Mouse (Mus musculus): Measurements from ENCODE around the gene Ntsr2. TPM values are rescaled to one million over a fixed set of nuclear protein-coding genes. Genes with fewer than 3 reads are reported as not detected.

The Ntsr2 gene
- 0.24 and 0.52 TPM in 2 replicates for polyA plus RNA-seq (2015; fragmentation: Nextera tagmentation; extraction: Ambion mirVana)

DNA sequence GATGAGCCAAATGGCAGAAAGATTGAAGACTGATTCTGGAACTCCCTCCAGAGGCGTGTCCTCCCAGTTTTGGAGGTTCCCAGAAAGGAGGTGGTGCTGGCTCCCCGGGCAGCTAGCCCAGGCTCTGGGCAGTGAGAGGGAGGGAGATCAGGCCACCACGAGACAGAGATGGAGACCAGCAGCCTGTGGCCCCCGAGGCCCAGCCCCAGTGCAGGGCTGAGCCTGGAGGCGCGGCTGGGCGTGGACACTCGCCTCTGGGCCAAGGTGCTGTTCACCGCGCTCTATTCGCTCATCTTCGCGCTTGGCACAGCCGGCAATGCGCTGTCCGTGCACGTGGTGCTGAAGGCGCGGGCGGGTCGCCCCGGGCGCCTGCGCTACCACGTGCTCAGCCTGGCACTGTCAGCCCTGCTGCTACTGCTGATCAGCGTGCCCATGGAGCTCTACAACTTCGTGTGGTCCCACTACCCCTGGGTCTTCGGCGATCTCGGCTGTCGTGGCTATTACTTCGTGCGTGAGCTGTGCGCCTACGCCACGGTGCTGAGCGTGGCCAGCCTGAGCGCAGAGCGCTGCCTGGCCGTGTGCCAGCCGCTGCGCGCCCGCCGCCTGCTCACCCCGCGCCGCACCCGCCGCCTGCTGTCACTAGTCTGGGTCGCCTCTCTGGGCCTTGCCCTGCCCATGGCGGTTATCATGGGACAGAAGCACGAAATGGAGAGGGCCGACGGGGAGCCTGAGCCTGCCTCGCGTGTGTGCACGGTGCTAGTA is at the start of gene Ntsr2:
Ntsr2 (plus strand) TSS at position 51 of the 762 bp plus-strand sequence.
- H3K36me3 ChIP-seq (ENCODE audit: control insufficient read depth, insufficient read depth, low read length) = no peaks in the 10 kb centered on the region
- H3K4me3 ChIP-seq (ENCODE audit: low read length) = peak within 1 kb of the TSS; percentile 36
- 5% methylated on average over 58 of the region's 58 CpGs for WGBS
- peaks cover 18% of the 10 kb centered on the region for H3K27me3 ChIP-seq (ENCODE audit: control insufficient read depth, insufficient read depth, low read depth, low read length)
- peaks cover 4% of the 10 kb centered on the region for H3K4me1 ChIP-seq (replicated peaks; ENCODE audit: control insufficient read depth, insufficient read depth, low read length)
- peak; percentile 93 for ATAC-seq (ENCODE audit: low read depth)
- H3K27ac ChIP-seq (ENCODE audit: low read length) = no peak within 1 kb of the TSS
- peak within 1 kb of the TSS; percentile 54 for H3K4me2 ChIP-seq (ENCODE audit: low read depth, low read length)
- H3K9ac ChIP-seq (ENCODE audit: low read length) = no peak within 1 kb of the TSS
- no peaks in the 10 kb centered on the region for H3K9me3 ChIP-seq (ENCODE audit: control insufficient read depth, low read length)

- no peak overlapping the region for H3K9ac ChIP-seq (ENCODE audit: low read length)
- H3K27ac ChIP-seq (ENCODE audit: low read length) = no peak overlapping the region
- no peaks in the 10 kb centered on the region for H3K27me3 ChIP-seq (ENCODE audit: control insufficient read depth, insufficient read depth, low read depth, low read length)
- H3K4me2 ChIP-seq (ENCODE audit: low read depth, low read length) = no peak overlapping the region
- H3K4me3 ChIP-seq (ENCODE audit: low read length) = no peak overlapping the region
- H3K36me3 ChIP-seq (ENCODE audit: control insufficient read depth, insufficient read depth, low read length) = no peaks in the 10 kb centered on the region
- H3K9me3 ChIP-seq (ENCODE audit: control insufficient read depth, low read length) = no peaks in the 10 kb centered on the region
- no peak for ATAC-seq (ENCODE audit: low read depth)
- no peaks in the 10 kb centered on the region for H3K4me1 ChIP-seq (replicated peaks; ENCODE audit: control insufficient read depth, insufficient read depth, low read length)
- WGBS = 51% methylated on average over 5 of the region's 5 CpGs
Observed at GRCm38 (mm10) chr12:16605624-16606023, 47.6 kb upstream of the Ntsr2 start.

GRCm38 (mm10) chr12:16610936-16611335 is 42.2 kb upstream of the Ntsr2 start, which contains the start of gene Lpin1:
Lpin1 (minus strand) TSS chr12:16610966.
- H3K9me3 ChIP-seq (ENCODE audit: control insufficient read depth, low read length) = no peaks in the 10 kb centered on the region
- no peak within 1 kb of the TSS for H3K4me2 ChIP-seq (ENCODE audit: low read depth, low read length)
- no peaks in the 10 kb centered on the region for H3K36me3 ChIP-seq (ENCODE audit: control insufficient read depth, insufficient read depth, low read length)
- H3K4me1 ChIP-seq (replicated peaks; ENCODE audit: control insufficient read depth, insufficient read depth, low read length) = no peaks in the 10 kb centered on the region
- H3K27ac ChIP-seq (ENCODE audit: low read length) = no peak within 1 kb of the TSS
- WGBS = 71% methylated on average over 2 of the region's 2 CpGs
- no peaks in the 10 kb centered on the region for H3K27me3 ChIP-seq (ENCODE audit: control insufficient read depth, insufficient read depth, low read depth, low read length)
- no peak within 1 kb of the TSS for H3K4me3 ChIP-seq (ENCODE audit: low read length)
- H3K9ac ChIP-seq (ENCODE audit: low read length) = no peak within 1 kb of the TSS
- no peak for ATAC-seq (ENCODE audit: low read depth)

GRCm38 (mm10) chr12:16614556-16614955 is 38.6 kb upstream of the Ntsr2 start:
- Histone ChIP-seq H3K27ac (ENCODE audit: low read length) (no peak overlapping the region), H3K4me1 (replicated peaks; ENCODE audit: control insufficient read depth, insufficient read depth, low read length) (peaks cover 17% of the 10 kb centered on the region), H3K4me2 (ENCODE audit: low read depth, low read length) (no peak overlapping the region), H3K27me3 (ENCODE audit: control insufficient read depth, insufficient read depth, low read depth, low read length) (no peaks in the 10 kb centered on the region), H3K9me3 (ENCODE audit: control insufficient read depth, low read length) (no peaks in the 10 kb centered on the region), H3K9ac (ENCODE audit: low read length) (no peak overlapping the region), H3K36me3 (ENCODE audit: control insufficient read depth, insufficient read depth, low read length) (no peaks in the 10 kb centered on the region), H3K4me3 (ENCODE audit: low read length) (no peak overlapping the region)
- WGBS = 35% methylated on average over 3 of the region's 3 CpGs
- ATAC-seq (ENCODE audit: low read depth) = no peak

DNA sequence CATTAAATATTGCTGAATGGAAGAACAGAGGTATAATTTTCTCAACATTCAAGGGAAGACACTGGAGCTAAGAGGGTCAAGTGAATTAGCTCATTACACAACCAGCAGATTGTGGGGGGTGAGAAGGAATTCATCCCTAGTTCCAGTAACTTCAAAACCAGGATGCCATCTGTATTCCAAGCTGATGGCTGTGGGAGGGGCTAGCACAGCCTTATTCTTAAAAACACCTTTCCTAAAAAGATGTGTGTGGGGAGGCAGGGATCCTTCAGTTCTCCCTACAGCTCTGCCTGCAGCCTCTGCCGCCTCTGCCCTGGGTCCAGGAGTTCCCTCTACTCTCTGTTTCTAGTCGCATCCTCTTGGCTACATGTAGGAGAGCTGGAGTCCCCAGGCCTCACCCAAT is 37.4 kb upstream of the Ntsr2 start:
- WGBS = 79% methylated on average over 2 of the region's 2 CpGs
- H3K4me1 ChIP-seq (replicated peaks; ENCODE audit: control insufficient read depth, insufficient read depth, low read length) = peaks cover 20% of the 10 kb centered on the region
- ATAC-seq (ENCODE audit: low read depth) = no peak
- H3K4me2 ChIP-seq (ENCODE audit: low read depth, low read length) = no peak overlapping the region
- H3K9me3 ChIP-seq (ENCODE audit: control insufficient read depth, low read length) = no peaks in the 10 kb centered on the region
- no peak overlapping the region for H3K27ac ChIP-seq (ENCODE audit: low read length)
- no peak overlapping the region for H3K9ac ChIP-seq (ENCODE audit: low read length)
- H3K4me3 ChIP-seq (ENCODE audit: low read length) = no peak overlapping the region
- H3K27me3 ChIP-seq (ENCODE audit: control insufficient read depth, insufficient read depth, low read depth, low read length) = no peaks in the 10 kb centered on the region
- H3K36me3 ChIP-seq (ENCODE audit: control insufficient read depth, insufficient read depth, low read length) = no peaks in the 10 kb centered on the region

GRCm38 (mm10) chr12:16618512-16619274 is 34.5 kb upstream of the Ntsr2 start:
- peak; percentile 94 for ATAC-seq (ENCODE audit: low read depth)
- peaks cover 20% of the 10 kb centered on the region for H3K4me1 ChIP-seq (replicated peaks; ENCODE audit: control insufficient read depth, insufficient read depth, low read length)
- H3K4me2 ChIP-seq (ENCODE audit: low read depth, low read length) = peak overlapping the region; percentile 32; the same call in 1 of the 2 replicates
- no peaks in the 10 kb centered on the region for H3K27me3 ChIP-seq (ENCODE audit: control insufficient read depth, insufficient read depth, low read depth, low read length)
- H3K36me3 ChIP-seq (ENCODE audit: control insufficient read depth, insufficient read depth, low read length) = no peaks in the 10 kb centered on the region
- WGBS = 12% methylated on average over 12 of the region's 12 CpGs
- H3K9me3 ChIP-seq (ENCODE audit: control insufficient read depth, low read length) = no peaks in the 10 kb centered on the region
- H3K27ac ChIP-seq (ENCODE audit: low read length) = peak overlapping the region; percentile 69
- no peak overlapping the region for H3K4me3 ChIP-seq (ENCODE audit: low read length)
- H3K9ac ChIP-seq (ENCODE audit: low read length) = no peak overlapping the region

GRCm38 (mm10) chr12:16619453-16619852 is 33.7 kb upstream of the Ntsr2 start:
- Histone ChIP-seq H3K36me3 (ENCODE audit: control insufficient read depth, insufficient read depth, low read length) (no peaks in the 10 kb centered on the region), H3K4me2 (ENCODE audit: low read depth, low read length) (no peak overlapping the region)
- ATAC-seq (ENCODE audit: low read depth) = no peak

GRCm38 (mm10) chr12:16620230-16620629 is 33.0 kb upstream of the Ntsr2 start:
- H3K4me1 ChIP-seq (replicated peaks; ENCODE audit: control insufficient read depth, insufficient read depth, low read length) = peaks cover 20% of the 10 kb centered on the region
- no peaks in the 10 kb centered on the region for H3K9me3 ChIP-seq (ENCODE audit: control insufficient read depth, low read length)
- no peaks in the 10 kb centered on the region for H3K36me3 ChIP-seq (ENCODE audit: control insufficient read depth, insufficient read depth, low read length)
- H3K4me3 ChIP-seq (ENCODE audit: low read length) = no peak overlapping the region
- H3K27me3 ChIP-seq (ENCODE audit: control insufficient read depth, insufficient read depth, low read depth, low read length) = no peaks in the 10 kb centered on the region
- H3K9ac ChIP-seq (ENCODE audit: low read length) = no peak overlapping the region
- H3K4me2 ChIP-seq (ENCODE audit: low read depth, low read length) = no peak overlapping the region
- WGBS = 59% methylated on average over 3 of the region's 3 CpGs
- no peak overlapping the region for H3K27ac ChIP-seq (ENCODE audit: low read length)
- no peak for ATAC-seq (ENCODE audit: low read depth)

More at GRCm38 (mm10) chr12:16619453-16619852, 33.7 kb upstream of the Ntsr2 start:
- H3K9me3 ChIP-seq (ENCODE audit: control insufficient read depth, low read length) = no peaks in the 10 kb centered on the region
- peak overlapping the region; percentile 69 for H3K27ac ChIP-seq (ENCODE audit: low read length)
- no peak overlapping the region for H3K9ac ChIP-seq (ENCODE audit: low read length)
- H3K4me3 ChIP-seq (ENCODE audit: low read length) = no peak overlapping the region
- peaks cover 20% of the 10 kb centered on the region for H3K4me1 ChIP-seq (replicated peaks; ENCODE audit: control insufficient read depth, insufficient read depth, low read length)
- WGBS = 81% methylated on average over 6 of the region's 6 CpGs
- H3K27me3 ChIP-seq (ENCODE audit: control insufficient read depth, insufficient read depth, low read depth, low read length) = no peaks in the 10 kb centered on the region

GRCm38 (mm10) chr12:16630152-16630865 is 22.9 kb upstream of the Ntsr2 start:
- no peaks in the 10 kb centered on the region for H3K27me3 ChIP-seq (ENCODE audit: control insufficient read depth, insufficient read depth, low read depth, low read length)
- H3K36me3 ChIP-seq (ENCODE audit: control insufficient read depth, insufficient read depth, low read length) = no peaks in the 10 kb centered on the region
- no peak overlapping the region for H3K4me3 ChIP-seq (ENCODE audit: low read length)
- H3K9me3 ChIP-seq (ENCODE audit: control insufficient read depth, low read length) = no peaks in the 10 kb centered on the region
- H3K9ac ChIP-seq (ENCODE audit: low read length) = no peak overlapping the region
- WGBS = 47% methylated on average over 7 of the region's 7 CpGs
- no peaks in the 10 kb centered on the region for H3K4me1 ChIP-seq (replicated peaks; ENCODE audit: control insufficient read depth, insufficient read depth, low read length)
- no peak for ATAC-seq (ENCODE audit: low read depth)
- H3K27ac ChIP-seq (ENCODE audit: low read length) = no peak overlapping the region
- no peak overlapping the region for H3K4me2 ChIP-seq (ENCODE audit: low read depth, low read length)
